Mouse (Mus musculus) heart, adult 2 months (tissue): ENCODE measurements around the gene Olfr1252. TPM values are rescaled to one million over a fixed set of nuclear protein-coding genes. Genes with fewer than 3 reads are reported as not detected.

Source experiments
- DNase-seq, 2 experiments: peaks; one replicate each; pipeline ENCODE4 v3.0.0; 2021
- H3K27ac ChIP-seq: fragments of 200-600 bp; 2 replicates; pipeline ENCODE4 v1.8.1; 2022
- H3K27me3 ChIP-seq: fragments of 200-500 bp; 2 replicates; pipeline ENCODE4 v1.6.1; 2012; ENCODE audit warnings: mild to moderate bottlenecking, low read length, inconsistent platforms, mixed read lengths; ENCODE audit not compliant: control insufficient read depth, insufficient read depth
- H3K36me3 ChIP-seq: fragments of 200-500 bp; 2 replicates; pipeline ENCODE4 v1.6.1; 2012; ENCODE audit warnings: low read length, inconsistent platforms; ENCODE audit not compliant: control insufficient read depth, insufficient read depth
- H3K4me1 ChIP-seq: fragments of 200-500 bp; 2 replicates; pipeline ENCODE4 v1.6.1; 2011; ENCODE audit warnings: low read length; ENCODE audit not compliant: control insufficient read depth, insufficient read depth
- H3K4me3 ChIP-seq: fragments of 200-600 bp; 2 replicates; pipeline ENCODE4 v1.8.1; 2022
- H3K79me2 ChIP-seq: fragments of 200-500 bp; replicated peaks from 2 replicates; pipeline ENCODE4 v1.6.1; 2012; ENCODE audit warnings: mild to moderate bottlenecking, inconsistent platforms, low read length, moderate library complexity, mixed read lengths; ENCODE audit not compliant: control insufficient read depth, insufficient read depth
- H3K9ac ChIP-seq: fragments of 200-500 bp; 2 replicates; pipeline ENCODE4 v1.6.1; 2012; ENCODE audit warnings: low read depth, mild to moderate bottlenecking, control low read depth, inconsistent platforms, low read length, mixed read lengths
- CTCF ChIP-seq: fragments of 200-600 bp; IDR thresholded peaks from 2 replicates; pipeline ENCODE4 v1.8.1; 2022; ENCODE audit warnings: antibody characterized with exemption, mild to moderate bottlenecking, moderate library complexity
- EP300 ChIP-seq: fragments of 200-500 bp; IDR thresholded peaks from 2 replicates; pipeline ENCODE4 v1.6.1; 2011; ENCODE audit warnings: low read depth, low read length, control low read depth; ENCODE audit not compliant: insufficient read depth
- POLR2A ChIP-seq: fragments of 200-500 bp; IDR thresholded peaks from 2 replicates; pipeline ENCODE4 v1.6.1; 2011; ENCODE audit warnings: mild to moderate bottlenecking, low read depth, low read length, control low read depth; ENCODE audit not compliant: insufficient read depth
- WGBS: fragments of 180-500 bp; shearing (Covaris S2); methylation state at CpG from one replicate; pipeline ENCODE4 v1.1.7; 2018; 5-methylcytosine and 5-hydroxymethylcytosine counted together
- intact Hi-C: fragments of 180-260 bp; cut with DNase I; formaldehyde crosslinking; loops from one replicate; pipeline ENCODE4 v1.15.1; 2025
- long read RNA-seq: library from polyadenylated mRNA; stranded (forward); transcript quantifications from one replicate; pipeline ENCODE4 v2.0.0, GENCODE M21; 2021
- polyA plus RNA-seq: library from polyadenylated mRNA; depleted of rRNA; stranded (reverse); fragments of >200 nt; gene quantifications from 2 replicates; pipeline ENCODE4 v1.2.3, GENCODE M21; 2012; rRNA removed
- total RNA-seq, 2 experiments: library from RNA; stranded (reverse); gene quantifications; 2 replicates each; pipeline ENCODE4 v1.2.3; 2021

The Olfr1252 gene
- total RNA-seq, result not detected
- not detected in 2 replicates for polyA plus RNA-seq
- long read RNA-seq, result 0 reads

DNA sequence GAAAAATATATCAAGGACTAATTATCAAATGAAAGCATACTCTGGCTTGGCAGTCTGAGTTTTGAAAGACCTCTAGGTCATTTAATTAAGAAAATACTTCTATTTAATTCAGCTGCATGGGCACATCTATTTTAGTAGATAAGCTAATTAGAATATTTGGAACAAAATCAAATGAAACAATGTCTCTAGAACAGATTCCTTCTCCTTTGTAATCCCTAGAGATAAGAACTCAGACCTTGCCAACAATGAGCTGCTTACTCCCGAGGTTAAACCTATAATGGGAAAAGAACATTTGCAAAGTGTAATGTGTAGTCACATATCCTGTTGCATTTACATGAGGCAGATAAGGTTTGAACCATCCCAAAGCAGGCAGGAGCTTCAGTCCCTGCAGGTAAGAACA, at the start of gene Olfr1252:
Gene Olfr1252 (minus strand): TSS at position 101 of the 400 bp plus-strand sequence.
- Histone ChIP-seq H3K4me3 (no peak within 1 kb of the TSS), H3K9ac (no peak within 1 kb of the TSS), H3K79me2 (no peaks in the 10 kb centered on the region), H3K27ac (no peak within 1 kb of the TSS), H3K4me1 (no peaks in the 10 kb centered on the region), H3K27me3 (no peaks in the 10 kb centered on the region), H3K36me3 (no peaks in the 10 kb centered on the region)
- 10% methylated on average over 1 of the region's 1 CpGs for WGBS
- TF ChIP-seq POLR2A (no peak), EP300 (no peak), CTCF (no peak)
- intact Hi-C loops, result no loop called here
- no peak for DNase-seq

- TF ChIP-seq POLR2A (no peak), EP300 (no peak), CTCF (no peak)
- Histone ChIP-seq H3K79me2 (no peaks in the 10 kb centered on the region), H3K4me3 (no peak within 1 kb of the TSS), H3K27ac (no peak within 1 kb of the TSS), H3K27me3 (no peaks in the 10 kb centered on the region), H3K9ac (no peak within 1 kb of the TSS), H3K36me3 (no peaks in the 10 kb centered on the region), H3K4me1 (no peaks in the 10 kb centered on the region)
- intact Hi-C loops, result no loop called here
- whole genome bisulfite sequencing, result 74% methylated on average over 1 of the region's 1 CpGs
- no peak for DNase-seq
These were observed 32.2 kb upstream of the Olfr1252 start, which contains the start of gene Olfr1253 for GRCm38 (mm10) chr2:89756990-89757389. Gene Olfr1253 (minus strand): TSS chr2:89757090.

DNA sequence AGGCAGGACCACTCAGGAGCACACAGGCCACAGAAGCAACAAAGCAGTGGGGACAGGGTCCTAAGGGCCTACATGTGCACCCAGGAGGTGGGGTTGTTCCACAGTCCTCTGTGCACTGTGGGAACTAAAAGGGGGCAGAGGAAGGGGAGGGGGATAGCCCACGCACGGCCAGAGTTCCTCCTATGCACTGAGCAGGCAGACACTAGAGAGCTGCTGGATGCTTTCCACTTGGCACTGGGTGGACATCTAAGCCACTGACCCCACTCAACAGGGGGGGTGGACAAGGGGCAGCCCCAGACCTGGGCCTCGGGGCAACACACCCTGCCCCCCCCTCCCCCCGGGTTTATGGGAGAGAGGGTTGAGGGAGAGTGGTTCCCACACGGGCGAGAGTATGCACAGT, 32.8 kb downstream of the Olfr1252 start:
- Histone ChIP-seq H3K27me3 (no peaks in the 10 kb centered on the region), H3K79me2 (no peaks in the 10 kb centered on the region), H3K27ac (no peak overlapping the region), H3K9ac (no peak overlapping the region), H3K4me1 (no peaks in the 10 kb centered on the region), H3K36me3 (no peaks in the 10 kb centered on the region), H3K4me3 (no peak overlapping the region)
- no peak for DNase-seq
- 70% methylated on average over 6 of the region's 6 CpGs for WGBS
- no peak for TF ChIP-seq CTCF
- TF ChIP-seq EP300, result no peak
- TF ChIP-seq POLR2A, result no peak
- intact Hi-C loops, result no loop called here

- H3K4me3 ChIP-seq, result no peak within 1 kb of the TSS
- TF ChIP-seq CTCF (no peak), POLR2A (no peak), EP300 (no peak)
- no peaks in the 10 kb centered on the region for H3K79me2 ChIP-seq
- H3K27ac ChIP-seq, result no peak within 1 kb of the TSS
- H3K36me3 ChIP-seq, result no peaks in the 10 kb centered on the region
- H3K9ac ChIP-seq, result no peak within 1 kb of the TSS
- intact Hi-C loops, result no loop called here
- no peaks in the 10 kb centered on the region for H3K4me1 ChIP-seq
- DNase-seq, result no peak
- no peaks in the 10 kb centered on the region for H3K27me3 ChIP-seq
These were observed 53.0 kb downstream of the Olfr1252 start, which contains the start of gene Olfr1251 for GRCm38 (mm10) chr2:89671836-89672235. Gene Olfr1251 (minus strand): TSS chr2:89671936.

Other genes starting within 250 kb of the Olfr1252 start
- gene Olfr1241, start 237.9 kb downstream of the Olfr1252 start, total RNA-seq, result not detected
- not detected in 2 replicates for gene Olfr1241, start 237.9 kb downstream of the Olfr1252 start, polyA plus RNA-seq
- not detected for gene Olfr1242, start 226.7 kb downstream of the Olfr1252 start, total RNA-seq
- gene Olfr1242, start 226.7 kb downstream of the Olfr1252 start, polyA plus RNA-seq, result not detected in 2 replicates
- not detected for gene Olfr1243, start 193.5 kb downstream of the Olfr1252 start, total RNA-seq
- gene Olfr1243, start 193.5 kb downstream of the Olfr1252 start, polyA plus RNA-seq, result not detected in 2 replicates
- not detected for gene Olfr1245, start 146.6 kb downstream of the Olfr1252 start, total RNA-seq
- not detected in 2 replicates for gene Olfr1245, start 146.6 kb downstream of the Olfr1252 start, polyA plus RNA-seq
- gene Olfr1246, start 131.9 kb downstream of the Olfr1252 start, total RNA-seq, result not detected
- not detected in 2 replicates for gene Olfr1246, start 131.9 kb downstream of the Olfr1252 start, polyA plus RNA-seq
- gene Olfr1247, start 110.9 kb downstream of the Olfr1252 start, total RNA-seq, result not detected
- gene Olfr1247, start 110.9 kb downstream of the Olfr1252 start, polyA plus RNA-seq, result not detected in 2 replicates
- not detected for gene Olfr1248, start 106.8 kb downstream of the Olfr1252 start, total RNA-seq
- not detected in 2 replicates for gene Olfr1248, start 106.8 kb downstream of the Olfr1252 start, polyA plus RNA-seq
- gene Olfr1249, start 90.0 kb downstream of the Olfr1252 start, total RNA-seq, result not detected
- gene Olfr1249, start 90.0 kb downstream of the Olfr1252 start, polyA plus RNA-seq, result not detected in 2 replicates
- gene Olfr1250, start 63.5 kb downstream of the Olfr1252 start, total RNA-seq, result not detected
- gene Olfr1250, start 63.5 kb downstream of the Olfr1252 start, polyA plus RNA-seq, result not detected in 2 replicates
- not detected for gene Olfr1251, start 53.1 kb downstream of the Olfr1252 start, total RNA-seq
- gene Olfr1251, start 53.1 kb downstream of the Olfr1252 start, polyA plus RNA-seq, result not detected in 2 replicates
- not detected for gene Olfr1253, start 32.1 kb upstream of the Olfr1252 start, total RNA-seq
- not detected in 2 replicates for gene Olfr1253, start 32.1 kb upstream of the Olfr1252 start, polyA plus RNA-seq
- not detected for gene Olfr1254, start 68.6 kb upstream of the Olfr1252 start, total RNA-seq
- gene Olfr1254, start 68.6 kb upstream of the Olfr1252 start, polyA plus RNA-seq, result not detected in 2 replicates
- gene Olfr1255, start 87.0 kb upstream of the Olfr1252 start, total RNA-seq, result not detected
- gene Olfr1255, start 87.0 kb upstream of the Olfr1252 start, polyA plus RNA-seq, result not detected in 2 replicates
- gene Olfr1256, start 116.5 kb upstream of the Olfr1252 start, total RNA-seq, result not detected
- not detected in 2 replicates for gene Olfr1256, start 116.5 kb upstream of the Olfr1252 start, polyA plus RNA-seq
- not detected for gene Olfr48, start 123.2 kb upstream of the Olfr1252 start, total RNA-seq
- not detected in 2 replicates for gene Olfr48, start 123.2 kb upstream of the Olfr1252 start, polyA plus RNA-seq
- not detected for gene Olfr1257, start 153.4 kb upstream of the Olfr1252 start, total RNA-seq
- gene Olfr1257, start 153.4 kb upstream of the Olfr1252 start, polyA plus RNA-seq, result not detected in 2 replicates
- not detected for gene Olfr1258, start 202.3 kb upstream of the Olfr1252 start, total RNA-seq
- not detected in 2 replicates for gene Olfr1258, start 202.3 kb upstream of the Olfr1252 start, polyA plus RNA-seq
- not detected for gene Olfr1259, start 223.7 kb upstream of the Olfr1252 start, total RNA-seq
- gene Olfr1259, start 223.7 kb upstream of the Olfr1252 start, polyA plus RNA-seq, result not detected in 2 replicates
- gene Olfr1260, start 249.3 kb upstream of the Olfr1252 start, total RNA-seq, result not detected
- not detected in 2 replicates for gene Olfr1260, start 249.3 kb upstream of the Olfr1252 start, polyA plus RNA-seq